Mouse (Mus musculus) cerebellum, adult 2 months (tissue): ENCODE results near the gene Rexo5. TPM values are rescaled to one million over a fixed set of nuclear protein-coding genes. Genes with fewer than 3 reads are reported as not detected.

Experiments
- DNase-seq, 2 experiments: peaks; one replicate each; pipeline ENCODE4 v3.0.0; 2021
- H3K27ac ChIP-seq: fragments of 200-500 bp; 2 replicates; pipeline ENCODE4 v1.5.1; 2012; ENCODE audit warnings: low read length, control low read depth, inconsistent platforms; ENCODE audit not compliant: insufficient read depth
- H3K27me3 ChIP-seq: fragments of 200-500 bp; 2 replicates; pipeline ENCODE4 v1.6.1; 2012; ENCODE audit warnings: inconsistent platforms, mild to moderate bottlenecking, low read length, moderate library complexity; ENCODE audit not compliant: control insufficient read depth, insufficient read depth
- H3K4me1 ChIP-seq: fragments of 200-500 bp; 2 replicates; pipeline ENCODE4 v1.6.1; 2011; ENCODE audit warnings: low read length; ENCODE audit not compliant: control insufficient read depth, insufficient read depth
- H3K4me3 ChIP-seq: fragments of 200-500 bp; replicated peaks from 2 replicates; pipeline ENCODE3; 2011; ENCODE audit warnings: mild to moderate bottlenecking, low read depth, low read length, control low read depth; ENCODE audit not compliant: insufficient read depth
- CTCF ChIP-seq: fragments of 200-500 bp; IDR thresholded peaks from 2 replicates; pipeline ENCODE4 v1.5.1; 2011; ENCODE audit warnings: low read depth, mild to moderate bottlenecking, control low read depth, low read length, moderate library complexity, borderline replicate concordance; ENCODE audit not compliant: insufficient read depth
- POLR2A ChIP-seq: fragments of 200-500 bp; IDR thresholded peaks from 2 replicates; pipeline ENCODE4 v1.6.1; 2011; ENCODE audit warnings: low read length, control low read depth, borderline replicate concordance; ENCODE audit not compliant: insufficient read depth
- WGBS: fragments of 180-500 bp; shearing (Covaris S2); methylation state at CpG from one replicate; pipeline ENCODE4 v1.1.7; 2018; 5-methylcytosine and 5-hydroxymethylcytosine counted together
- polyA plus RNA-seq: library from polyadenylated mRNA; depleted of rRNA; stranded (reverse); fragments of >200 nt; gene quantifications from 2 replicates; pipeline ENCODE4 v1.2.3, GENCODE M21; 2012; rRNA removed

Rexo5 gene
- polyA plus RNA-seq, 1 experiment, result 4.8 TPM

DNA sequence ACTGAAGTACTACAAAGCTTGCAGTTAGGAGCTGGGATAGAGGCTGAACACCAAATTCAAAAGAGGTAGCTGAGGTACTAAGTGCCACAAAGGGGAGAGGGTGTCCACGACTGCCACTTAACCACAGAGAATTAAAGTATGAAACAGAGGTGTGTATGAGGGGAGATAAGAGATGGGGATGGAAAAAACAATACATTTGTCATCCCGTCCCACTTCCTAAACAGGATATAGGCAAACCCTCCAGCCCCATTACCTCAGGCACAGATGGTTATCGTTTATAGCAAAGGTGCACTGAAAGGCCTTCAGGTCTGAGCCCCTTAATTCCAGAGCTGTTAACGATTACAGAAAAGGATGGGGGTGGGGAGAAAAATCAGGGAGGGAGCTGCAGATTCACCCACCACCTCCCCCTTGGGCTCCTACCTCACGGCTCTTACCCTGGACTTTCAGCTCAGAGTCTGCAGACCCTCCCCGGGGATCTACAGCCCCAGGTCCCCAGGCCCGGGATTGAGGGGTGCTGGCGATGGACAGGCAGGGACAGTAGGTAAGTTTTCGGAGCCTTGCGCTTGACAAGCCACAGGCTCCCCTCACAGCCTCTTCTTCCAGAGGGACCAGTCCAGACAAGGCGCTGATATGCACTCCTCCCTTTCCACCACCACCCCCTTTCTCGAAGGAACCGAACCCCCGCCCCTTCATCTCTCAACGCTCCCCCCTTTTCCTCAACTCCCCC lies 101.2 kb downstream of the Rexo5 start:
- no peaks in the 10 kb centered on the region for H3K4me1 ChIP-seq
- DNase-seq, result peak in 1 of 2 experiments; percentile 6
- no peaks in the 10 kb centered on the region for H3K27me3 ChIP-seq
- no peak for TF ChIP-seq POLR2A
- TF ChIP-seq CTCF, result no peak
- 1% methylated on average over 15 of the region's 15 CpGs for WGBS
- H3K4me3 ChIP-seq, result peak overlapping the region; percentile 86
- peak overlapping the region; percentile 54; the same call in 1 of the 2 replicates for H3K27ac ChIP-seq

DNA sequence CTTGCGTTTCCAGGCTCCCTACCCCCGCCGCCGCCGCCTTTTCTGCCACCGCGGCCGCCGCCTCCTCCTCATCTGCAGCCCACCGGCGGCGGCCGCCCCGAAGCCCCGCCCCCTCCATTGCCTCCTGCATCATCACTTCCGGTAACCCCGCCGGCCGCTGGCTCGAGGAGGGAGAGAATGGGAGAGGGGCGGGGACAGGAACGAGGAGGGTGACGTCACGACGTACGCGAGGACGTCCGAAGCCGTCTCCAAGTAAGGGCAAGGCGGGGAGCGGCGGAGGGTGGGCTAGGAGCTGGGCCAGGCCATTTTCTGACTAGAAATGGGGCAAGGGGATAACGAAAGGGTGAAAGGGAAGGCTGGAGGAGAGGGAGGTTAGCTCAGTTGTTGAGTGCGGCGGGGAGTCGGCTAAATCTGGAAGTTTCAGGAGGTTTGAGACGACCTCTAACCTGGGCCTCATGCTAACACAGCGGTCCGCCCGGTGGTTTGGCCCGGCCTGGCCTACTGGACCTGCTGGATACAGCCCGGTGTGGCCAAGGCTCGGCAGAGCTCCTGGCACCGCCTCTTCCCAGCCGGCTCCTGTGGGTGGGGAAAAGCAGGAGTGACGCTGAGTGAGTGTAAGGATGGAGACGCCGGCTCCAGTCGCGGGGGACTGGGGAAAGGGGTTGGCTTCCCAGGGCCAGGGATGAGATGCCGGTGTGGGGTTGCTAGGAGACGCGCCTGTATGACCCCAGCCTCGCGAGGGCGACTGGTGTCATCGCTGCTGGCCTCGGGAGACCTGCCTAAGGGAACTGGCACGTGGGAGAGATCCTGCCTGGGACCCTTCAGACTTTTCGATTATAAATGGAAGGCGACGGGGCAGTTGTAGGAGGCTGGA lies 102.1 kb downstream of the Rexo5 start, which contains the start of the genes Lyrm1 and Dcun1d3:
TSS of gene Lyrm1 (plus strand) at position 223 of the 874 bp plus-strand sequence.
TSS of gene Dcun1d3 (minus strand) at position 660 of the 874 bp plus-strand sequence.
- peak; percentile 97 for DNase-seq

DNA sequence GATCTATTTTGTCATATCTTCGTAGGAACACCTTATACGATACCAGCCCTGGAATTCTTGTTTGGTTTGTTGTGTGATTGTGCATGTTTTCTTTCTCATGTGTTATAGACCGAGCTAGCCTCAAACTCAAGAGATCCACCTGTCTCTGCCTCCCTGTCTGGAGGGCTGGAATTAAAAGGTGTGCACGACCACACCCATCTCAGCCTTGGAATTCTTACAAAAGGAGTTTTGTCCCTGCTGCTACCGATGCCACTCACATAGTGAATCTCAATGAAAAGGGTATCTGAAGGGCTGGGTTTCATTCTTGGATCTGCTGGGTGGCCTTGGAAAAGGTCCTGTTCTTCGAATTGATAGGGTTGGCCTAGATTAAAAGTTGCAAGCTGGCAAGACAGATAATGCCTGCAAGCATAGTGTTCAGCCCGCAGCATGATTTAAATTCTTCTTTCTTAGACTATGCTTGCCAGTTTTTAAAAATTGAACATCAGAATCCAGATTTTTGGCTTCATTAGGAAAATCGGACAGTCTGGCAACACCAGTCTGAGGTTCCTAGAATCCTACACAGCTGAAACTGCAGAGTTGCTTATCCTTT lies 103.8 kb downstream of the Rexo5 start:
- Histone ChIP-seq H3K27ac (no peak overlapping the region), H3K4me1 (no peaks in the 10 kb centered on the region), H3K4me3 (no peak overlapping the region), H3K27me3 (no peaks in the 10 kb centered on the region)
- no peak for DNase-seq
- WGBS, result 94% methylated on average over 8 of the region's 8 CpGs
- TF ChIP-seq POLR2A (no peak), CTCF (no peak)

More for the DNA sequence above, 102.1 kb downstream of the Rexo5 start, which contains the start of the genes Lyrm1 and Dcun1d3:
- Histone ChIP-seq H3K27me3 (no peaks in the 10 kb centered on the region), H3K4me3 (peak within 1 kb of the TSS; percentile 86), H3K27ac (peak within 1 kb of the TSS; percentile 94), H3K4me1 (no peaks in the 10 kb centered on the region)
- WGBS, result under 1% methylated on average over 63 of the region's 63 CpGs
- TF ChIP-seq CTCF, result no peak
- peak; percentile 71 for TF ChIP-seq POLR2A

DNA sequence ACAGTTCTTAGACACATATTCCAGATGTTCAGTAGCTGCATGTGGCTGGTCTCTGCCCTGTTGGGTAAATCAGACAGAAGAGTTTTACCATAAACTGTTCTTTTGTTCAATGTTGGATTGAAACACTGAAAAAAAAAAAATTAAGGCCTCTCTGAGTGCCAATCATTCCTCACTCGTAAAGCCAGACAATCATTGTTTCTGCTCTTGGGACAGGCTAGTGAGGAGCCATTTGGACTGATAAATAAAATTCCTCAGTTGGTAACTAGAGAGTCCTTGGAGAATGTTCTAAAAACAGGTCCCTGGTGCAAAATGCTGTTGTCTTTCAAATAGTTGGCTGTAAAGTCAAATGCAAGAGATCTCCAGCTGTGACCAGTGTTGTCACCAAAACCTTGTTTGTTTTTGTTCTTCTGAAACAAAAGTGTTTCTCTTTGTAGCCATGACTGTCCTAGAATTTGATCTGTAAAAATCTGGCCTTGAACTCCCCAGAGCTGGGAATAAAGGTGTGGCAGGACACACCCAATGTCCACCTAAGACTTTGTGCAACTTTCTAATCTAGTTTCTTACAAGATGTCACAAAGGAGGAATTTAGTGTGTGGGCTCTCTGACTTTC lies 104.5 kb downstream of the Rexo5 start:
- Histone ChIP-seq H3K27ac (no peak overlapping the region), H3K4me1 (no peaks in the 10 kb centered on the region), H3K27me3 (no peaks in the 10 kb centered on the region), H3K4me3 (no peak overlapping the region)
- 47% methylated on average over 1 of the region's 1 CpGs for WGBS
- TF ChIP-seq CTCF (no peak), POLR2A (no peak)
- no peak for DNase-seq

Other genes with a start within 250 kb of the Rexo5 start
- not detected in 2 replicates for gene Acsm2, start 239.7 kb upstream of the Rexo5 start, polyA plus RNA-seq
- not detected in 2 replicates for gene Acsm1, start 187.0 kb upstream of the Rexo5 start, polyA plus RNA-seq
- gene Acsm4, start 104.0 kb upstream of the Rexo5 start, polyA plus RNA-seq, result not detected in 2 replicates
- 27.9 and 28.4 TPM in 2 replicates for gene Thumpd1, start 73.2 kb upstream of the Rexo5 start, polyA plus RNA-seq
- gene Acsm3, start 33.1 kb upstream of the Rexo5 start, polyA plus RNA-seq, result 0.10 and 0.23 TPM in 2 replicates
- 5.9 TPM in 2 replicates for gene Eri2, start 52 bp downstream of the Rexo5 start, polyA plus RNA-seq
- gene Lyrm1, start 101.9 kb downstream of the Rexo5 start, polyA plus RNA-seq, result 16.6 and 19.4 TPM in 2 replicates
- 10.4 and 10.8 TPM in 2 replicates for gene Dcun1d3, start 102.3 kb downstream of the Rexo5 start, polyA plus RNA-seq